In genomic region chr13:34212735-34213212, GRCm38 (mm10) we compare ENCODE assay signal across 15 mouse cellular contexts. TPM values are rescaled to one million over a fixed set of nuclear protein-coding genes. Genes with fewer than 3 reads are reported as not detected.
A peak's percentile ranks its signal among the peaks of the same experiment; 100 is the strongest.
DNase-seq lines count a peak whose midpoint lies in the region; ATAC-seq and TF ChIP-seq lines count a peak whose summit lies in the region.
"Had no signal": no experiment of that assay in that cellular context is flagged by ENCODE, and none has a peak within 500 bp of the region (broad histone marks: within the 10 kb centered on the region; RNA-seq: fewer than 3 reads in every experiment).

No protein-coding gene starts in this region.

- H3K4me2 ChIP-seq in intestine, embryonic 15.5 days (replicated peaks): peak overlapping the region; percentile 51
- 0 out of 2 replicates have a peak overlapping the region, but pooled peaks have one; percentile 1 for H3K4me2 ChIP-seq in stomach, embryonic 16.5 days (ENCODE audit: low read depth, low read length)
- no peak overlapping the region for H3K4me2 ChIP-seq in forebrain, postnatal 0 days (ENCODE audit: low read depth)
- no peak overlapping the region for H3K4me2 ChIP-seq in hindbrain, embryonic 12.5 days (replicated peaks)
- H3K4me2 ChIP-seq: forebrain, embryonic 15.5 days; hindbrain, embryonic 15.5 days had no signal

- peak; percentile 93 for ATAC-seq in intestine, embryonic 15.5 days
- ATAC-seq in stomach, embryonic 16.5 days (ENCODE audit: insufficient read depth, low FRiP score): peak; percentile 83
- ATAC-seq in forebrain, postnatal 0 days: no peak
- ATAC-seq in hindbrain, embryonic 12.5 days (ENCODE audit: low FRiP score): no peak
- ATAC-seq: forebrain, embryonic 15.5 days had no signal

- H3K9me3 ChIP-seq in intestine, embryonic 15.5 days: no peaks in the 10 kb centered on the region
- H3K9me3 ChIP-seq in stomach, embryonic 16.5 days (replicated peaks; ENCODE audit: control insufficient read depth, low read length): no peaks in the 10 kb centered on the region
- H3K9me3 ChIP-seq in forebrain, postnatal 0 days (ENCODE audit: low read length): no peaks in the 10 kb centered on the region
- H3K9me3 ChIP-seq in hindbrain, embryonic 12.5 days (replicated peaks): no peaks in the 10 kb centered on the region
- H3K9me3 ChIP-seq in forebrain, embryonic 10.5 days: no peaks in the 10 kb centered on the region
- H3K9me3 ChIP-seq: forebrain, embryonic 15.5 days; hindbrain, embryonic 15.5 days; megakaryocyte, embryonic 14.5 days had no signal

- WGBS in intestine, embryonic 15.5 days: 48% methylated on average over 10 of the region's 10 CpGs
- WGBS in lung, adult 2 months: 63% methylated on average over 10 of the region's 10 CpGs
- 46% methylated on average over 10 of the region's 10 CpGs for WGBS in stomach, embryonic 16.5 days
- WGBS in forebrain, postnatal 0 days: 83% methylated on average over 10 of the region's 10 CpGs
- 75% methylated on average over 10 of the region's 10 CpGs for WGBS in hindbrain, embryonic 12.5 days
- 75% methylated on average over 10 of the region's 10 CpGs for WGBS in forebrain, embryonic 10.5 days

- no peak for TF ChIP-seq POLR2A in lung, adult 2 months (IDR thresholded peaks at IDR 0.05; ENCODE audit: borderline replicate concordance, extremely low read depth, low read depth, low read length)

- no peak overlapping the region for H3K9ac ChIP-seq in intestine, embryonic 15.5 days
- no peak overlapping the region for H3K9ac ChIP-seq in stomach, embryonic 16.5 days (ENCODE audit: low read length)
- no peak overlapping the region for H3K9ac ChIP-seq in forebrain, postnatal 0 days
- no peak overlapping the region for H3K9ac ChIP-seq in hindbrain, embryonic 12.5 days
- H3K9ac ChIP-seq: forebrain, embryonic 15.5 days; hindbrain, embryonic 15.5 days had no signal

- H3K27me3 ChIP-seq in intestine, embryonic 15.5 days (replicated peaks): no peaks in the 10 kb centered on the region
- H3K27me3 ChIP-seq in stomach, embryonic 16.5 days (ENCODE audit: control insufficient read depth, insufficient read depth, low read length): no peaks in the 10 kb centered on the region
- no peaks in the 10 kb centered on the region for H3K27me3 ChIP-seq in forebrain, postnatal 0 days (ENCODE audit: insufficient read depth, low read length)
- no peaks in the 10 kb centered on the region for H3K27me3 ChIP-seq in hindbrain, embryonic 12.5 days
- no peaks in the 10 kb centered on the region for H3K27me3 ChIP-seq in forebrain, embryonic 10.5 days (ENCODE audit: poor library complexity, severe bottlenecking)
- H3K27me3 ChIP-seq: forebrain, embryonic 15.5 days; hindbrain, embryonic 15.5 days; megakaryocyte, embryonic 14.5 days had no signal

- H3K4me3 ChIP-seq in intestine, embryonic 15.5 days (replicated peaks): no peak overlapping the region; the same call in 1 of the 2 replicates
- H3K4me3 ChIP-seq in lung, adult 2 months (replicated peaks; ENCODE audit: extremely low read depth, low read depth, low read length): no peak overlapping the region
- no peak overlapping the region for H3K4me3 ChIP-seq in stomach, embryonic 16.5 days (replicated peaks; ENCODE audit: low read length)
- no peak overlapping the region for H3K4me3 ChIP-seq in forebrain, postnatal 0 days (ENCODE audit: low read depth, low read length)
- no peak overlapping the region for H3K4me3 ChIP-seq in hindbrain, embryonic 12.5 days
- no peak overlapping the region for H3K4me3 ChIP-seq in forebrain, embryonic 10.5 days
- H3K4me3 ChIP-seq: forebrain, embryonic 15.5 days; hindbrain, embryonic 15.5 days; megakaryocyte, embryonic 14.5 days; myocyte had no signal

- no peak for TF ChIP-seq CTCF in lung, adult 2 months (IDR thresholded peaks at IDR 0.05; ENCODE audit: insufficient read depth, low read length)
- no peak for TF ChIP-seq CTCF in forebrain, postnatal 0 days (IDR thresholded peaks at IDR 0.05; ENCODE audit: low read depth)

- H3K4me1 ChIP-seq in intestine, embryonic 15.5 days (replicated peaks): 0 out of 2 replicates have a peak, but pooled peaks cover 4% of the 10 kb centered on the region
- H3K4me1 ChIP-seq in lung, adult 2 months (ENCODE audit: control insufficient read depth, insufficient read depth, low read length): peaks cover 6% of the 10 kb centered on the region
- 0 out of 2 replicates have a peak, but pooled peaks cover 6% of the 10 kb centered on the region for H3K4me1 ChIP-seq in stomach, embryonic 16.5 days (ENCODE audit: control insufficient read depth, insufficient read depth, low read length)
- no peaks in the 10 kb centered on the region for H3K4me1 ChIP-seq in forebrain, postnatal 0 days (ENCODE audit: insufficient read depth)
- H3K4me1 ChIP-seq in hindbrain, embryonic 12.5 days: no peaks in the 10 kb centered on the region
- 0 out of 2 replicates have a peak, but pooled peaks cover 4% of the 10 kb centered on the region for H3K4me1 ChIP-seq in forebrain, embryonic 10.5 days
- H3K4me1 ChIP-seq: hindbrain, embryonic 15.5 days had no signal

- H3K27ac ChIP-seq in intestine, embryonic 15.5 days: peak overlapping the region; percentile 76
- peak overlapping the region; percentile 68 for H3K27ac ChIP-seq in stomach, embryonic 16.5 days (ENCODE audit: low read length)
- no peak overlapping the region for H3K27ac ChIP-seq in forebrain, postnatal 0 days (ENCODE audit: low read depth, low read length)
- no peak overlapping the region for H3K27ac ChIP-seq in hindbrain, embryonic 12.5 days
- H3K27ac ChIP-seq in forebrain, embryonic 10.5 days: no peak overlapping the region
- H3K27ac ChIP-seq: forebrain, embryonic 15.5 days; hindbrain, embryonic 15.5 days had no signal

- DNase-seq in kidney, adult 8-10 months: peak; percentile 70 to 73
- DNase-seq in lung, adult 2 months: peak; percentile 65
- DNase-seq in forebrain, postnatal 0 days: no peak
- no peak for DNase-seq in forebrain, embryonic 10.5 days (ENCODE audit: extremely low spot score, low spot score)
- DNase-seq: adrenal gland, postnatal 36 days; cerebellum, adult 11 months; heart, adult 11 months; thymus, postnatal 36 days had no signal

- no peaks in the 10 kb centered on the region for H3K36me3 ChIP-seq in intestine, embryonic 15.5 days
- H3K36me3 ChIP-seq in stomach, embryonic 16.5 days (ENCODE audit: control insufficient read depth, insufficient read depth, low read length): no peaks in the 10 kb centered on the region
- peaks cover 9% of the 10 kb centered on the region for H3K36me3 ChIP-seq in forebrain, postnatal 0 days (ENCODE audit: insufficient read depth)
- H3K36me3 ChIP-seq in hindbrain, embryonic 12.5 days: no peaks in the 10 kb centered on the region
- peaks cover 27% of the 10 kb centered on the region; the same call in 1 of the 2 replicates for H3K36me3 ChIP-seq in forebrain, embryonic 10.5 days (replicated peaks)
- H3K36me3 ChIP-seq: forebrain, embryonic 15.5 days had no signal

RNA-seq across cellular contexts. Expression of gene Psmg4, which starts 50.0 kb away (rescaled TPM):
- 71.3 and 88.2 TPM in 2 replicates for polyA plus RNA-seq in intestine, embryonic 15.5 days (2015; fragmentation: Nextera tagmentation; extraction: Ambion mirVana)
- 79.9 and 123 TPM in 2 replicates for polyA plus RNA-seq in lung, adult 2 months (2012; rRNA removed)
- 58.8 and 62.9 TPM in 2 replicates for polyA plus RNA-seq in stomach, embryonic 16.5 days (2015; fragmentation: Nextera tagmentation; extraction: Ambion mirVana)
- 56.6 and 108 TPM in 2 replicates for total RNA-seq in forebrain, postnatal 0 days (2014; rRNA removed)
- polyA plus RNA-seq in forebrain, postnatal 0 days (2015; fragmentation: Nextera tagmentation; extraction: Ambion mirVana): 99.0 and 150 TPM in 2 replicates
- 80.5 and 93.8 TPM in 2 replicates for polyA plus RNA-seq in hindbrain, embryonic 12.5 days (2016; fragmentation: Nextera tagmentation; extraction: Ambion mirVana)
- 129 and 133 TPM in 2 replicates for polyA plus RNA-seq in forebrain, embryonic 10.5 days (2016; fragmentation: Nextera tagmentation; extraction: Ambion mirVana)

Comparison
In these comparisons a context has a peak if more than half of its experiments do, and no peak if none do; other contexts are left out.
1. ATAC-seq: peak in intestine, embryonic 15.5 days (single experiment) and stomach, embryonic 16.5 days (single experiment); none in forebrain, postnatal 0 days (single experiment) and hindbrain, embryonic 12.5 days (single experiment).
2. H3K27ac ChIP-seq: peak in intestine, embryonic 15.5 days (single experiment) and stomach, embryonic 16.5 days (single experiment); none in forebrain, postnatal 0 days (single experiment), hindbrain, embryonic 12.5 days (single experiment) and forebrain, embryonic 10.5 days (single experiment).
3. H3K4me2 ChIP-seq: peak in intestine, embryonic 15.5 days (single experiment) and stomach, embryonic 16.5 days (single experiment); none in forebrain, postnatal 0 days (single experiment) and hindbrain, embryonic 12.5 days (single experiment).
4. DNase-seq: peak in kidney, adult 8-10 months (2 of 2) and lung, adult 2 months (single experiment); none in forebrain, postnatal 0 days (single experiment) and forebrain, embryonic 10.5 days (single experiment).